Mouse (Mus musculus) forebrain, postnatal 0 days (tissue): ENCODE measurements around the gene Ell3. TPM values are rescaled to one million over a fixed set of nuclear protein-coding genes. Genes with fewer than 3 reads are reported as not detected.

Experiments
- ATAC-seq: fragments of 200-750 bp; cut with Nextera tagmentation; 2 replicates; pipeline ENCODE4 v1.8.0; 2017; ENCODE audit warnings: mild to moderate bottlenecking, moderate library complexity
- DNase-seq: peaks from one replicate; pipeline ENCODE4 v3.0.0-alpha.2; 2015
- H3K27ac ChIP-seq: fragments of 300-500 bp; sonication (generic); 2 replicates; pipeline ENCODE4 v1.5.1; 2014; ENCODE audit warnings: low read depth, mild to moderate bottlenecking, antibody characterized with exemption, low read length, moderate library complexity, mixed read lengths
- H3K27me3 ChIP-seq: fragments of 300-500 bp; sonication (generic); 2 replicates; pipeline ENCODE4 v1.6.1; 2014; ENCODE audit warnings: mild to moderate bottlenecking, low read length, mixed read lengths; ENCODE audit not compliant: insufficient read depth
- H3K36me3 ChIP-seq: fragments of 300-500 bp; sonication (generic); 2 replicates; pipeline ENCODE4 v1.6.1; 2014; ENCODE audit warnings: mild to moderate bottlenecking, moderate library complexity; ENCODE audit not compliant: insufficient read depth
- H3K4me1 ChIP-seq: fragments of 300-500 bp; sonication (generic); 2 replicates; pipeline ENCODE4 v1.6.1; 2014; ENCODE audit warnings: antibody characterized with exemption; ENCODE audit not compliant: insufficient read depth
- H3K4me2 ChIP-seq: fragments of 300-500 bp; sonication (generic); 2 replicates; pipeline ENCODE4 v1.6.1; 2014; ENCODE audit warnings: low read depth, mild to moderate bottlenecking, moderate library complexity
- H3K4me3 ChIP-seq: fragments of 300-500 bp; sonication (generic); 2 replicates; pipeline ENCODE4 v1.5.1; 2014; ENCODE audit warnings: low read depth, low read length, mixed read lengths
- H3K9ac ChIP-seq: fragments of 300-500 bp; sonication (generic); 2 replicates; pipeline ENCODE4 v1.6.1; 2014; ENCODE audit warnings: mild to moderate bottlenecking
- H3K9me3 ChIP-seq: fragments of 300-500 bp; sonication (generic); 2 replicates; pipeline ENCODE4 v1.6.1; 2016; ENCODE audit warnings: low read length
- CTCF ChIP-seq: sonication (generic); IDR thresholded peaks from 2 replicates; pipeline ENCODE4 v1.5.1; 2016; ENCODE audit warnings: antibody characterized with exemption, control low read depth, low read depth
- WGBS: fragments of 180-500 bp; shearing (Covaris S2); extraction: QIAGEN DNeasy Blood & Tissue Kit; methylation state at CpG from one replicate; pipeline ENCODE4 v1.1.7; 2014; 5-methylcytosine and 5-hydroxymethylcytosine counted together
- microRNA-seq, 2 experiments: library from miRNA; unstranded; fragments of <30 nt; microRNA quantifications; one replicate each; pipeline ENCODE4; 2016
- polyA plus RNA-seq: library from polyadenylated mRNA; unstranded; fragments of >200 nt; fragmentation: Nextera tagmentation; extraction: Ambion mirVana; gene quantifications from 2 replicates; pipeline ENCODE4 v1.2.1, GENCODE M21; 2015
- total RNA-seq: library from RNA; depleted of rRNA; stranded (reverse); fragments of >200 nt; gene quantifications from 2 replicates; pipeline ENCODE4 v1.2.3, GENCODE M21; 2014; rRNA removed

The Ell3 gene
- total and polyA plus RNA-seq, 2 experiments from 2014 or later = 1.4 TPM; not detected in 1

- H3K4me2 ChIP-seq = no peak overlapping the region
- TF ChIP-seq CTCF = peak; percentile 86
- H3K4me3 ChIP-seq = no peak overlapping the region
- peak; percentile 68 for ATAC-seq
- no peaks in the 10 kb centered on the region for H3K4me1 ChIP-seq
- H3K9ac ChIP-seq = no peak overlapping the region
- no peaks in the 10 kb centered on the region for H3K9me3 ChIP-seq
- DNase-seq = peak; percentile 90
- peaks cover 4% of the 10 kb centered on the region; the same call in 1 of the 2 replicates for H3K36me3 ChIP-seq
- no peaks in the 10 kb centered on the region for H3K27me3 ChIP-seq
- 13% methylated on average over 8 of the region's 8 CpGs for WGBS
- H3K27ac ChIP-seq = no peak overlapping the region
These were observed 47.5 kb downstream of the Ell3 start for GRCm38 (mm10) chr2:121396624-121397023.

Small RNA genes lying within 50 kb of the gene (microRNA-seq; reads per million reads assigned to microRNA genes)
- gene Gm22953 = 0 reads per million in 2 experiments

Other genes with a start within 250 kb of the Ell3 start
- 154 and 183 TPM in 2 replicates for gene Trp53bp1, start 172.9 kb downstream of the Ell3 start, total RNA-seq
- 49.9 and 80.9 TPM in 2 replicates for gene Trp53bp1, start 172.9 kb downstream of the Ell3 start, polyA plus RNA-seq
- gene Map1a, start 154.7 kb downstream of the Ell3 start, total RNA-seq = 75.6 and 76.0 TPM in 2 replicates
- gene Map1a, start 154.7 kb downstream of the Ell3 start, polyA plus RNA-seq = 18.1 and 27.4 TPM in 2 replicates
- 11.1 and 12.4 TPM in 2 replicates for gene Ppip5k1, start 88.9 kb downstream of the Ell3 start, total RNA-seq
- 10.9 and 13.6 TPM in 2 replicates for gene Ppip5k1, start 88.9 kb downstream of the Ell3 start, polyA plus RNA-seq
- 73.2 and 77.4 TPM in 2 replicates for gene Ckmt1, start 86.6 kb downstream of the Ell3 start, total RNA-seq
- 69.3 and 80.6 TPM in 2 replicates for gene Ckmt1, start 86.6 kb downstream of the Ell3 start, polyA plus RNA-seq
- not detected in 2 replicates for gene Strc, start 57.1 kb downstream of the Ell3 start, total RNA-seq
- not detected in 2 replicates for gene Strc, start 57.1 kb downstream of the Ell3 start, polyA plus RNA-seq
- gene Pdia3, start 30.5 kb downstream of the Ell3 start, total RNA-seq = 63.4 and 69.9 TPM in 2 replicates
- gene Pdia3, start 30.5 kb downstream of the Ell3 start, polyA plus RNA-seq = 215 and 267 TPM in 2 replicates
- 4.9 and 7.2 TPM in 2 replicates for gene Catsper2, start 30.5 kb downstream of the Ell3 start, total RNA-seq
- gene Catsper2, start 30.5 kb downstream of the Ell3 start, polyA plus RNA-seq = 2.4 and 3.3 TPM in 2 replicates
- 323 and 378 TPM in 2 replicates for gene Serf2, start 4.9 kb upstream of the Ell3 start, total RNA-seq
- 303 and 370 TPM in 2 replicates for gene Serf2, start 4.9 kb upstream of the Ell3 start, polyA plus RNA-seq
- 16.8 and 22.0 TPM in 2 replicates for gene Hypk, start 9.0 kb upstream of the Ell3 start, total RNA-seq
- 114 and 121 TPM in 2 replicates for gene Hypk, start 9.0 kb upstream of the Ell3 start, polyA plus RNA-seq
- gene Serinc4, start 12.5 kb upstream of the Ell3 start, total RNA-seq = 3.1 and 6.2 TPM in 2 replicates
- gene Serinc4, start 12.5 kb upstream of the Ell3 start, polyA plus RNA-seq = 1.2 and 1.8 TPM in 2 replicates
- gene Mfap1b, start 29.8 kb upstream of the Ell3 start, total RNA-seq = 34.5 and 36.4 TPM in 2 replicates
- gene Mfap1b, start 29.8 kb upstream of the Ell3 start, polyA plus RNA-seq = 44.6 and 58.4 TPM in 2 replicates
- gene Mfap1a, start 62.4 kb upstream of the Ell3 start, total RNA-seq = 16.1 and 25.7 TPM in 2 replicates
- 12.8 and 20.4 TPM in 2 replicates for gene Mfap1a, start 62.4 kb upstream of the Ell3 start, polyA plus RNA-seq
- gene Wdr76, start 62.4 kb upstream of the Ell3 start, total RNA-seq = 4.7 and 5.1 TPM in 2 replicates
- 0.88 and 1.5 TPM in 2 replicates for gene Wdr76, start 62.4 kb upstream of the Ell3 start, polyA plus RNA-seq